Mouse (Mus musculus) liver, embryonic 16.5 days (tissue): Measurements from ENCODE around the gene Cwc25. TPM values are rescaled to one million over a fixed set of nuclear protein-coding genes. Genes with fewer than 3 reads are reported as not detected.
"Not testable (repeated sequence)": the region's sequence is repeated elsewhere in the genome, so short reads cannot be mapped to it uniquely, and the experiment has no call there.

Source experiments
- ATAC-seq: fragments of 200-750 bp; cut with Nextera tagmentation; 2 replicates; pipeline ENCODE4 v1.8.0; 2017; ENCODE audit warnings: low read depth, mild to moderate bottlenecking, moderate number of reproducible peaks, moderate library complexity
- H3K27ac ChIP-seq: fragments of 300-500 bp; sonication (generic); 2 replicates; pipeline ENCODE4 v1.5.1; 2014; ENCODE audit warnings: mild to moderate bottlenecking, low read length
- H3K27me3 ChIP-seq: fragments of 300-500 bp; sonication (generic); 2 replicates; pipeline ENCODE4 v1.6.1; 2014; ENCODE audit warnings: low read depth, low read length, mixed read lengths; ENCODE audit not compliant: control insufficient read depth, insufficient read depth
- H3K36me3 ChIP-seq: fragments of 300-500 bp; sonication (generic); 2 replicates; pipeline ENCODE4 v1.6.1; 2014; ENCODE audit warnings: mild to moderate bottlenecking; ENCODE audit not compliant: control insufficient read depth, insufficient read depth
- H3K4me1 ChIP-seq: fragments of 300-500 bp; sonication (generic); 2 replicates; pipeline ENCODE4 v1.6.1; 2014; ENCODE audit warnings: low read depth, low read length, mixed read lengths; ENCODE audit not compliant: control insufficient read depth
- H3K4me2 ChIP-seq: fragments of 300-500 bp; sonication (generic); 2 replicates; pipeline ENCODE4 v1.6.1; 2014; ENCODE audit warnings: low read depth, low read length, mixed read lengths
- H3K4me3 ChIP-seq: fragments of 300-500 bp; sonication (generic); 2 replicates; pipeline ENCODE4 v1.5.1; 2014; ENCODE audit warnings: low read depth, mild to moderate bottlenecking, low read length
- H3K9ac ChIP-seq: fragments of 300-500 bp; sonication (generic); 2 replicates; pipeline ENCODE4 v1.6.1; 2014; ENCODE audit warnings: low read depth, low read length
- H3K9me3 ChIP-seq: fragments of 300-500 bp; sonication (generic); replicated peaks from 2 replicates; pipeline ENCODE4 v1.6.1; 2016; ENCODE audit warnings: low read length; ENCODE audit not compliant: control insufficient read depth
- WGBS: fragments of 180-500 bp; shearing (Covaris S2); extraction: QIAGEN DNeasy Blood & Tissue Kit; methylation state at CpG from one replicate; pipeline ENCODE4 v1.1.7; 2014; ENCODE audit not compliant: insufficient replicate concordance; 5-methylcytosine and 5-hydroxymethylcytosine counted together
- polyA plus RNA-seq: library from polyadenylated mRNA; unstranded; fragments of >200 nt; fragmentation: Nextera tagmentation; extraction: Ambion mirVana; gene quantifications from 2 replicates; pipeline ENCODE4 v1.2.1, GENCODE M21; 2015

Cwc25 gene
- polyA plus RNA-seq, 1 experiment from 2014 or later, result 5.4 TPM

GRCm38 (mm10) chr11:97797369-97798082, 31.2 kb upstream of the Cwc25 start:
- peaks cover 3% of the 10 kb centered on the region for H3K4me1 ChIP-seq
- H3K27me3 ChIP-seq, result peaks cover 2% of the 10 kb centered on the region; the same call in 1 of the 2 replicates
- no peaks in the 10 kb centered on the region for H3K9me3 ChIP-seq
- H3K4me3 ChIP-seq, result no peak overlapping the region
- no peak overlapping the region for H3K9ac ChIP-seq
- H3K36me3 ChIP-seq, result no peaks in the 10 kb centered on the region
- no peak overlapping the region for H3K4me2 ChIP-seq
- no peak overlapping the region for H3K27ac ChIP-seq
- ATAC-seq, result no peak
- WGBS, result 52% methylated on average over 15 of the region's 15 CpGs

DNA sequence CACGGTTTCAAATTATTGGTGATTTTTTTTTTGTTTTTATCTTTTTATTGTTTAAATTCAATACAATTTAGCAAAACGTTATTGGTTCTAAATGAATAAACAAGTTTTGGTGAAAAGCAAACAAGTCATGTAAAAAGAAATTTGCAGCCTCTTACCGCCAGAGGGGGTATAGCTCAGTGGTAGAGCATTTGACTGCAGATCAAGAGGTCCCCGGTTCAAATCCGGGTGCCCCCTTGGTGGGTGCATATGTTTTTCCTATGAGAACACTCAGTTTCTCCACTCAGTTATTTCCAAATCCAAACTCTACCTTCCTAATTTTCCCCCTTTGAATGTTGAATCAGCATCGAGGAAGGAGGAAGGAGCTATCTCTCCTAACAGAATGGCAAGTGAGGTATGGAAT, 30.6 kb upstream of the Cwc25 start:
- H3K4me3 ChIP-seq, result no peak overlapping the region
- ATAC-seq, result no peak

GRCm38 (mm10) chr11:97793165-97793564, 26.8 kb upstream of the Cwc25 start:
- no peaks in the 10 kb centered on the region for H3K36me3 ChIP-seq
- no peak overlapping the region for H3K4me3 ChIP-seq
- no peak overlapping the region for H3K4me2 ChIP-seq
- no peaks in the 10 kb centered on the region for H3K9me3 ChIP-seq
- 6% methylated on average over 2 of the region's 2 CpGs for WGBS
- no peaks in the 10 kb centered on the region; the same call in 1 of the 2 replicates for H3K4me1 ChIP-seq
- H3K27me3 ChIP-seq, result no peaks in the 10 kb centered on the region
- no peak overlapping the region for H3K27ac ChIP-seq
- no peak overlapping the region for H3K9ac ChIP-seq
- ATAC-seq, result no peak

More for the DNA sequence above, 30.6 kb upstream of the Cwc25 start:
- no peaks in the 10 kb centered on the region for H3K36me3 ChIP-seq
- no peaks in the 10 kb centered on the region for H3K9me3 ChIP-seq
- H3K27me3 ChIP-seq, result peaks cover 2% of the 10 kb centered on the region; the same call in 1 of the 2 replicates
- peaks cover 3% of the 10 kb centered on the region for H3K4me1 ChIP-seq
- H3K27ac ChIP-seq, result no peak overlapping the region
- H3K9ac ChIP-seq, result no peak overlapping the region
- H3K4me2 ChIP-seq, result no peak overlapping the region
- WGBS, result 2% methylated on average over 6 of the region's 6 CpGs

DNA sequence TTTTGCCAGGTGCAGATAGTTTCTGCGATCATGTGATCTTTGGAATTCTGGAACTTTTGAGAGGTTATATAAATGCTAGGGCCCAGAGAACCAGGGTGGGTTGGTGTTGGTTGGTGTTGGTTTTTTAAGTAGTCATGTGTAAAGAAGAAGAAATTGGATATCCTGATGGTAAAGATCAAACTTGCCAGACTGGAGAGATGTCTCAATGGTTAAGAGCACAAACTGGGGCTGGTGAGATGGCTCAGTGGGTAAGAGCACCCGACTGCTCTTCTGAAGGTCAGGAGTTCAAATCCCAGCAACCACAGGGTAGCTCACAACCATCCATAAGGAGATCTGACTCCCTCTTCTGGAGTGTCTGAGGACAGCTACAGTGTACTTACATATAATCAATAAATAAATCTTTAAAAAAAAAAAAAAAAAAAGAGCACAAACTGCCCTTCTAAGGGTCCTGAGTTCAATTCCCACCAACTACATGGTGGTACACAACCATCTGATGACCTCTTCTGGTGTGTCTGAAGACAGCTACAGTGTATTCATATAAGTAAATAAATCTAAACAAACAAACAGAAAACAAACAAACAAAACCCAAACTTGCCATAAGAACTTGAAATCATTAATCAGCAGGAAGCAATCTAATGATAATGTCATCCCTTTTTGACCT, 24.6 kb upstream of the Cwc25 start:
- not testable (repeated sequence) for ATAC-seq, H3K27me3 ChIP-seq, H3K9me3 ChIP-seq, H3K9ac ChIP-seq, H3K4me2 ChIP-seq, H3K4me1 ChIP-seq, H3K4me3 ChIP-seq, H3K27ac ChIP-seq, H3K36me3 ChIP-seq
- WGBS, result 57% methylated on average over 2 of the region's 2 CpGs

GRCm38 (mm10) chr11:97789727-97790126, 23.4 kb upstream of the Cwc25 start:
- no peak for ATAC-seq
- Histone ChIP-seq H3K4me2 (no peak overlapping the region), H3K9ac (no peak overlapping the region), H3K36me3 (no peaks in the 10 kb centered on the region), H3K4me3 (no peak overlapping the region), H3K27ac (no peak overlapping the region), H3K27me3 (no peaks in the 10 kb centered on the region), H3K9me3 (no peaks in the 10 kb centered on the region), H3K4me1 (no peaks in the 10 kb centered on the region)
- WGBS, result 62% methylated on average over 5 of the region's 5 CpGs

- Histone ChIP-seq H3K27ac (no peak overlapping the region), H3K27me3 (no peaks in the 10 kb centered on the region), H3K4me3 (no peak overlapping the region), H3K4me2 (no peak overlapping the region), H3K9ac (no peak overlapping the region), H3K36me3 (no peaks in the 10 kb centered on the region), H3K9me3 (no peaks in the 10 kb centered on the region), H3K4me1 (peaks cover 2% of the 10 kb centered on the region)
- WGBS, result 79% methylated on average over 3 of the region's 3 CpGs
- ATAC-seq, result no peak
Observed at GRCm38 (mm10) chr11:97787961-97788360, 21.6 kb upstream of the Cwc25 start.

- ATAC-seq, result no peak; the same call in 1 of the 2 replicates
- WGBS, result under 1% methylated on average over 10 of the region's 10 CpGs
- Histone ChIP-seq H3K4me3 (peak overlapping the region; percentile 86), H3K36me3 (peaks cover 32% of the 10 kb centered on the region), H3K9me3 (no peaks in the 10 kb centered on the region), H3K4me1 (peaks cover 21% of the 10 kb centered on the region), H3K4me2 (peak overlapping the region; percentile 83), H3K9ac (peak overlapping the region; percentile 90), H3K27ac (peak overlapping the region; percentile 71), H3K27me3 (no peaks in the 10 kb centered on the region)
Observed at GRCm38 (mm10) chr11:97782564-97782895, 16.2 kb upstream of the Cwc25 start.

GRCm38 (mm10) chr11:97781832-97782563, 15.6 kb upstream of the Cwc25 start, which contains the start of gene Rpl23:
Rpl23 (minus strand) TSS chr11:97782437.
- Histone ChIP-seq H3K4me2 (peak within 1 kb of the TSS; percentile 83), H3K9me3 (no peaks in the 10 kb centered on the region), H3K27ac (peak within 1 kb of the TSS; percentile 79), H3K4me1 (peaks cover 21% of the 10 kb centered on the region), H3K9ac (peak within 1 kb of the TSS; percentile 90), H3K4me3 (peak within 1 kb of the TSS; percentile 86), H3K36me3 (peaks cover 37% of the 10 kb centered on the region), H3K27me3 (no peaks in the 10 kb centered on the region)
- WGBS, result 0% methylated on average over 67 of the region's 67 CpGs
- peak; percentile 95 for ATAC-seq

GRCm38 (mm10) chr11:97781478-97781831, 15.1 kb upstream of the Cwc25 start:
- ATAC-seq, result no peak; the same call in 1 of the 2 replicates
- H3K4me1 ChIP-seq, result peaks cover 21% of the 10 kb centered on the region
- H3K4me2 ChIP-seq, result peak overlapping the region; percentile 83
- no peaks in the 10 kb centered on the region for H3K9me3 ChIP-seq
- H3K27me3 ChIP-seq, result no peaks in the 10 kb centered on the region
- under 1% methylated on average over 11 of the region's 11 CpGs for WGBS
- peak overlapping the region; percentile 90 for H3K9ac ChIP-seq
- peaks cover 42% of the 10 kb centered on the region for H3K36me3 ChIP-seq
- H3K4me3 ChIP-seq, result peak overlapping the region; percentile 86
- H3K27ac ChIP-seq, result peak overlapping the region; percentile 79
